ENCODE assay signal across 8 mouse cellular contexts in the genomic region with DNA sequence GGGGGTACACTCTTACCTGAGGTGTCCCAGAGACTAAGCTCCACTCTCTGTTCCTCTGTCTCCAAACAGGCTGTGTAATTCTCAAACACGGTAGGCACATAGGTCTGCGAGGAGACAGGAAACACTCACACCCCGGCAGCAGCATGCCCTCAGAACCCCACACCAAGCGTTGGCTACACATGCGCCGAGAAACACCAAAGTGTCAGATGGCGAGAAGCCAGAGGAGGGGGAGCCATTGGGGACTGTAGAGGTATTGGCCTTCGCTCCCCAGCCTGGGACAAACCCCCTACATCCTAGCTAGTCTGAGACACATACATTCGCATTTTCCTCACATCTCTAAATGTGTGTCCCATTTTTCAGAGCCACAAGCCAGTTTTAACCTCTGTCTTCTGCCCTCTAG. TPM values are rescaled to one million over a fixed set of nuclear protein-coding genes. Genes with fewer than 3 reads are reported as not detected.
A peak's percentile ranks its signal among the peaks of the same experiment; 100 is the strongest.
DNase-seq lines count a peak whose midpoint lies in the region; ATAC-seq and TF ChIP-seq lines count a peak whose summit lies in the region.

No protein-coding gene starts in this region.

- no peak for TF ChIP-seq CTCF in C2C12 (IDR thresholded peaks at IDR 0.05; ENCODE audit: control insufficient read depth, insufficient read depth, insufficient read length)

- peak overlapping the region; percentile 63 for H3K9ac ChIP-seq in hindbrain, embryonic 16.5 days (ENCODE audit: low read depth, low read length)

- no peaks in the 10 kb centered on the region for H3K79me3 ChIP-seq in C2C12 (ENCODE audit: low read depth)

- H3K4me1 ChIP-seq in hindbrain, embryonic 16.5 days (ENCODE audit: control insufficient read depth, insufficient read depth, low read depth, low read length), result peaks cover 32% of the 10 kb centered on the region
- peaks cover 48% of the 10 kb centered on the region for H3K4me1 ChIP-seq in midbrain, embryonic 10.5 days

- H3K27me3 ChIP-seq in C2C12 (ENCODE audit: control insufficient read depth, insufficient read depth, insufficient read length), result no peaks in the 10 kb centered on the region
- H3K27me3 ChIP-seq in hindbrain, embryonic 16.5 days (replicated peaks; ENCODE audit: control insufficient read depth, insufficient read depth, low read length), result no peaks in the 10 kb centered on the region
- peaks cover 53% of the 10 kb centered on the region for H3K27me3 ChIP-seq in midbrain, embryonic 10.5 days (ENCODE audit: low read depth, poor library complexity, severe bottlenecking)

- WGBS in hindbrain, embryonic 16.5 days, result 1% methylated on average over 9 of the region's 9 CpGs
- 3% methylated on average over 9 of the region's 9 CpGs for WGBS in midbrain, embryonic 10.5 days

- DNase-seq in cerebellum, adult 11 months, result peak; percentile 57
- peak; percentile 51 to 53 for DNase-seq in cerebellum, postnatal 36 days
- no peak for DNase-seq in midbrain, embryonic 10.5 days (ENCODE audit: low spot score)
- no peak for DNase-seq in ovary, postnatal 14 days (ENCODE audit: low spot score)
- no peak for DNase-seq in right cerebral cortex, postnatal 14 days

- no peak for ATAC-seq in cerebellum, adult (ENCODE audit: insufficient number of reproducible peaks, low FRiP score, low TSS enrichment)
- 0 out of 2 replicates have a peak, but pooled peaks have one; percentile 13 for ATAC-seq in hindbrain, embryonic 16.5 days

- peaks cover 5% of the 10 kb centered on the region for H3K36me3 ChIP-seq in C2C12 (ENCODE audit: control insufficient read depth, insufficient read depth)
- no peaks in the 10 kb centered on the region for H3K36me3 ChIP-seq in hindbrain, embryonic 16.5 days (ENCODE audit: control insufficient read depth, insufficient read depth, low read length)
- peaks cover 19% of the 10 kb centered on the region for H3K36me3 ChIP-seq in midbrain, embryonic 10.5 days

- H3K4me2 ChIP-seq in hindbrain, embryonic 16.5 days (ENCODE audit: low read length), result peak overlapping the region; percentile 85

- peak overlapping the region; percentile 66 for H3ac ChIP-seq in C2C12 (ENCODE audit: control insufficient read depth, insufficient read length, low read depth)

- H3K79me2 ChIP-seq in C2C12 (ENCODE audit: control insufficient read depth, insufficient read depth), result no peaks in the 10 kb centered on the region

- no peaks in the 10 kb centered on the region for H3K9me3 ChIP-seq in hindbrain, embryonic 16.5 days (ENCODE audit: control insufficient read depth, low read length)
- H3K9me3 ChIP-seq in midbrain, embryonic 10.5 days (replicated peaks), result no peaks in the 10 kb centered on the region

- H3K4me3 ChIP-seq in C2C12 (ENCODE audit: insufficient read depth, poor library complexity, severe bottlenecking), result peak overlapping the region; percentile 37
- peak overlapping the region; percentile 54 for H3K4me3 ChIP-seq in hindbrain, embryonic 16.5 days (ENCODE audit: low read length)
- H3K4me3 ChIP-seq in midbrain, embryonic 10.5 days, result peak overlapping the region; percentile 72

- no peak overlapping the region for H3K27ac ChIP-seq in hindbrain, embryonic 16.5 days (ENCODE audit: low read depth, low read length)
- peak overlapping the region; percentile 78 for H3K27ac ChIP-seq in midbrain, embryonic 10.5 days (replicated peaks)

TF ChIP-seq in C2C12, 6 proteins besides CTCF, POLR2A, EP300 and RAD21:
- TF ChIP-seq FOSL1 (IDR thresholded peaks at IDR 0.05; ENCODE audit: insufficient read depth, low read length, poor library complexity, severe bottlenecking) (no peak), USF1 (IDR thresholded peaks at IDR 0.05; ENCODE audit: low read depth) (no peak), MYOG (IDR thresholded peaks at IDR 0.05; ENCODE audit: control insufficient read depth, extremely low read depth, insufficient read length) (no peak), CEBPB (IDR thresholded peaks at IDR 0.05; ENCODE audit: low read depth) (no peak), MYOD1 (IDR thresholded peaks at IDR 0.05; ENCODE audit: control insufficient read depth, insufficient read length, low read depth) (no peak), MAX (IDR thresholded peaks at IDR 0.05) (no peak)

RNA-seq across cellular contexts. Expression of a gene that starts 0.8 kb away (rescaled TPM):
- 10.5 TPM for polyA plus RNA-seq in C2C12 (2012; fragmentation: generic; extraction: Trizol)
- 12.6 and 16.7 TPM in 2 replicates for polyA plus RNA-seq in hindbrain, embryonic 16.5 days (2015; fragmentation: Nextera tagmentation; extraction: Ambion mirVana)
- polyA plus RNA-seq in midbrain, embryonic 10.5 days (2016; fragmentation: Nextera tagmentation; extraction: Ambion mirVana), result 7.1 and 9.8 TPM in 2 replicates

RNA-seq across cellular contexts. Expression of a gene that starts 13.8 kb away (rescaled TPM):
- 140 TPM for polyA plus RNA-seq in C2C12 (2012; fragmentation: generic; extraction: Trizol)
- polyA plus RNA-seq in hindbrain, embryonic 16.5 days (2015; fragmentation: Nextera tagmentation; extraction: Ambion mirVana), result 17.8 and 19.7 TPM in 2 replicates
- 27.2 and 30.8 TPM in 2 replicates for polyA plus RNA-seq in midbrain, embryonic 10.5 days (2016; fragmentation: Nextera tagmentation; extraction: Ambion mirVana)

RNA-seq across cellular contexts. Expression of a gene that starts 31.5 kb away (rescaled TPM):
- polyA plus RNA-seq in C2C12 (2012; fragmentation: generic; extraction: Trizol), result 0.48 TPM
- polyA plus RNA-seq in hindbrain, embryonic 16.5 days (2015; fragmentation: Nextera tagmentation; extraction: Ambion mirVana), result 7.9 and 9.0 TPM in 2 replicates
- 1.3 and 1.5 TPM in 2 replicates for polyA plus RNA-seq in midbrain, embryonic 10.5 days (2016; fragmentation: Nextera tagmentation; extraction: Ambion mirVana)

RNA-seq across cellular contexts. Expression of a gene that starts 45.8 kb away (rescaled TPM):
- 112 TPM for polyA plus RNA-seq in C2C12 (2012; fragmentation: generic; extraction: Trizol)
- 129 and 141 TPM in 2 replicates for polyA plus RNA-seq in hindbrain, embryonic 16.5 days (2015; fragmentation: Nextera tagmentation; extraction: Ambion mirVana)
- 36.1 and 50.9 TPM in 2 replicates for polyA plus RNA-seq in midbrain, embryonic 10.5 days (2016; fragmentation: Nextera tagmentation; extraction: Ambion mirVana)

RNA-seq across cellular contexts. Expression of a gene that starts 51.5 kb away (rescaled TPM):
- 103 TPM for polyA plus RNA-seq in C2C12 (2012; fragmentation: generic; extraction: Trizol)
- 6.3 and 8.9 TPM in 2 replicates for polyA plus RNA-seq in hindbrain, embryonic 16.5 days (2015; fragmentation: Nextera tagmentation; extraction: Ambion mirVana)
- 15.2 and 16.4 TPM in 2 replicates for polyA plus RNA-seq in midbrain, embryonic 10.5 days (2016; fragmentation: Nextera tagmentation; extraction: Ambion mirVana)

Comparison
In these comparisons a context has a peak if more than half of its experiments do, and no peak if none do; other contexts are left out.
1. DNase-seq: peak in cerebellum, adult 11 months (single experiment) and cerebellum, postnatal 36 days (2 of 2); none in midbrain, embryonic 10.5 days (single experiment), ovary, postnatal 14 days (single experiment) and right cerebral cortex, postnatal 14 days (single experiment).
2. Peak in every context shown above with its lines, with median percentiles within 50 percentile points of each other: H3K4me3 ChIP-seq.